ENCODE assay signal across 9 mouse cellular contexts in genomic region chr17:12455143-12455790, GRCm38 (mm10). TPM values are rescaled to one million over a fixed set of nuclear protein-coding genes. Genes with fewer than 3 reads are reported as not detected.
DNase-seq lines count a peak whose midpoint lies in the region; ATAC-seq lines count a peak whose summit lies in the region.
"Had no signal": no experiment of that assay in that cellular context is flagged by ENCODE, and none has a peak within 500 bp of the region (broad histone marks: within the 10 kb centered on the region; RNA-seq: fewer than 3 reads in every experiment).

No protein-coding gene starts in this region.

- no peaks in the 10 kb centered on the region for H3K36me3 ChIP-seq in forebrain, embryonic 14.5 days (ENCODE audit: control insufficient read depth, insufficient read depth, low read length)

- peak; percentile 66; the same call in 1 of the 2 replicates for ATAC-seq in common myeloid progenitor, adult 5-6 weeks (replicated peaks; ENCODE audit: low read depth, poor library complexity, severe bottlenecking)
- no peak for ATAC-seq in forebrain, embryonic 14.5 days

- DNase-seq in adrenal gland, adult (ENCODE audit: inconsistent age in 2 of 2, low spot score in 1 of 2), result peak; percentile 8 to 62
- no peak for DNase-seq in adrenal gland, postnatal 4 days (ENCODE audit: low spot score in 2 of 2)
- peak; percentile 15 for DNase-seq in ovary, postnatal 36 days (ENCODE audit: low spot score)
- no peak for DNase-seq in ovary, postnatal 14 days (ENCODE audit: low spot score)
- DNase-seq in induced T-regulatory cell, adult 2 months (ENCODE audit: low read depth), result peak; percentile 30
- peak; percentile 19 to 50 for DNase-seq in thymus, postnatal 10 days (ENCODE audit: low spot score in 2 of 2)
- no peak for DNase-seq in forebrain, embryonic 14.5 days (ENCODE audit: low spot score)

- H3K4me2 ChIP-seq in forebrain, embryonic 14.5 days (ENCODE audit: low read length), result no peak overlapping the region

- H3K27ac ChIP-seq in forebrain, embryonic 14.5 days (ENCODE audit: low read depth, low read length), result no peak overlapping the region

- H3K27me3 ChIP-seq in forebrain, embryonic 14.5 days (replicated peaks; ENCODE audit: control insufficient read depth, insufficient read depth, low read length), result no peaks in the 10 kb centered on the region

- H3K4me1 ChIP-seq in forebrain, embryonic 14.5 days (ENCODE audit: control insufficient read depth, insufficient read depth, low read length), result no peaks in the 10 kb centered on the region

- no peak overlapping the region for H3K4me3 ChIP-seq in forebrain, embryonic 14.5 days (ENCODE audit: low read depth, low read length)

- WGBS in forebrain, embryonic 14.5 days, result 80% methylated on average over 5 of the region's 5 CpGs

- no peaks in the 10 kb centered on the region for H3K9me3 ChIP-seq in forebrain, embryonic 14.5 days (replicated peaks; ENCODE audit: control insufficient read depth, low read length)

- H3K9ac ChIP-seq in forebrain, embryonic 14.5 days (ENCODE audit: low read length), result no peak overlapping the region

RNA-seq across cellular contexts. Expression of gene Slc22a3, which starts 52.2 kb away (rescaled TPM):
- total RNA-seq in adrenal gland, postnatal 4 days (2021), result 1 to 10 TPM in 1 of 2 experiments, under 1 TPM in 1; 0.90 to 1.2 TPM
- total RNA-seq in common myeloid progenitor, adult 5-6 weeks (2017), result 36.2 and 45.5 TPM in 2 replicates
- 0.11 and 0.49 TPM in 2 replicates for polyA plus RNA-seq in forebrain, embryonic 14.5 days (2014; fragmentation: Nextera tagmentation; extraction: Ambion mirVana)
- polyA plus RNA-seq: C2C12 had no signal

Comparison
In these comparisons a context has a peak if more than half of its experiments do, and no peak if none do; other contexts are left out.
1. DNase-seq: peak in adrenal gland, adult (2 of 2), ovary, postnatal 36 days (single experiment), induced T-regulatory cell, adult 2 months (single experiment) and thymus, postnatal 10 days (2 of 2); none in adrenal gland, postnatal 4 days (0 of 2), ovary, postnatal 14 days (single experiment) and forebrain, embryonic 14.5 days (single experiment).
2. RNA of gene Slc22a3, which starts 52.2 kb away (total RNA-seq): 36.2 to 45.5 TPM in common myeloid progenitor, adult 5-6 weeks; 0.90 to 1.2 TPM in adrenal gland, postnatal 4 days; every median in the first group is over 10 times any median in the second.